Comparison of ENCODE assay signal across 33 mouse cellular contexts in the genomic region with DNA sequence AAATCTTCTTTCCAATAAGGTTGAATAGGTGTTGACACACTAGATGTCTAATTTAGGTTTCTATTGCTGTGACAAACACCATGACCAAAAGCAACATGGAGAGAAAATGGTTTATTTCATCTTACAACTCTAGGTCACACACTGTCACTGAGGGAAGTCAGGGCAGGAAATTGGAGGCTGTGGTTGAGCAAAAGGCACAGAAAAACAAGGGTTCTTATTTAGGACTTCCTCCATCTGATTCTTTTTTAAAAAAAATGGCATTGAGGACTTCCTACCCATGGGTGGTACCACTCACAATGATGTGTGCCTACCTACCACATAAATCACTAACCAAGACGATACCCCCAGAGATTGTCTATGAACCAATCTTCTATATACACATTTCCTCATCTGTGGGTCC. TPM values are rescaled to one million over a fixed set of nuclear protein-coding genes. Genes with fewer than 3 reads are reported as not detected.
DNase-seq lines count a peak whose midpoint lies in the region; TF ChIP-seq lines count a peak whose summit lies in the region.
"Had no signal": no experiment of that assay in that cellular context is flagged by ENCODE, and none has a peak within 500 bp of the region (broad histone marks: within the 10 kb centered on the region; RNA-seq: fewer than 3 reads in every experiment).

No protein-coding gene starts in this region.

- H3K4me1 ChIP-seq in thymus, adult 2 months (replicated peaks; ENCODE audit: control insufficient read depth, insufficient read depth, low read length), result peaks cover 18% of the 10 kb centered on the region
- H3K4me1 ChIP-seq: embryonic facial prominence, embryonic 15.5 days; heart, embryonic 15.5 days; limb, embryonic 12.5 days; megakaryocyte, embryonic 14.5 days; midbrain, embryonic 13.5 days; neural tube, embryonic 12.5 days had no signal

- no peaks in the 10 kb centered on the region for H3K27me3 ChIP-seq in thymus, adult 2 months (ENCODE audit: control insufficient read depth, insufficient read depth, low read length)
- H3K27me3 ChIP-seq: CH12.LX; embryonic facial prominence, embryonic 15.5 days; heart, embryonic 15.5 days; limb, embryonic 12.5 days; megakaryocyte, embryonic 14.5 days; midbrain, embryonic 13.5 days; neural tube, embryonic 12.5 days had no signal

- intact Hi-C loops in left cerebral cortex, postnatal 25 days (cut with DNase I), result no loop called here

- H3K27ac ChIP-seq in thymus, adult 2 months (ENCODE audit: control insufficient read depth, insufficient read depth, low read length), result no peak overlapping the region
- H3K27ac ChIP-seq: embryonic facial prominence, embryonic 15.5 days; heart, embryonic 15.5 days; limb, embryonic 12.5 days; midbrain, embryonic 13.5 days; neural tube, embryonic 12.5 days had no signal

- WGBS in thymus, adult 2 months, result 0% methylated on average over 1 of the region's 1 CpGs

- no peak for TF ChIP-seq POLR2A in thymus, adult 2 months (IDR thresholded peaks at IDR 0.05; ENCODE audit: control insufficient read depth, extremely low read depth, insufficient read depth, low read length, poor library complexity)

- no peaks in the 10 kb centered on the region for H3K36me3 ChIP-seq in thymus, adult 2 months (ENCODE audit: control insufficient read depth, insufficient read depth, low read length)
- H3K36me3 ChIP-seq: embryonic facial prominence, embryonic 15.5 days; G1E; heart, embryonic 15.5 days; limb, embryonic 12.5 days; midbrain, embryonic 13.5 days; neural tube, embryonic 12.5 days had no signal

- DNase-seq in spleen, postnatal 36 days (ENCODE audit: low spot score in 2 of 2), result peak; percentile 27 to 42
- DNase-seq in spleen, postnatal 10 days (ENCODE audit: low spot score in 2 of 2), result no peak
- DNase-seq in induced T-regulatory cell, adult 2 months (ENCODE audit: low read depth), result peak; percentile 52
- DNase-seq in thymus, adult 2 months, result peak; percentile 38
- DNase-seq in thymus, postnatal 4 days, result peak; percentile 26
- no peak for DNase-seq in left cerebral cortex, postnatal 25 days (ENCODE audit: low spot score in 2 of 2)
- DNase-seq in cerebellum, adult 11 months, result no peak
- DNase-seq in left cerebral cortex, adult 8-10 months (ENCODE audit: low spot score in 2 of 2), result no peak
- DNase-seq: adrenal gland, postnatal 10 days; cerebellum, adult 8-10 months; cerebellum, postnatal 36 days; gastrocnemius, postnatal 25 days; heart, postnatal 36 days; kidney, adult 18-20 months; liver, postnatal 0 days; lung, postnatal 14 days; right cerebral cortex, adult 18-20 months; right cerebral cortex, postnatal 4 days had no signal

- no peak overlapping the region for H3K4me3 ChIP-seq in thymus, adult 2 months (ENCODE audit: control insufficient read depth, insufficient read depth, low read length)
- H3K4me3 ChIP-seq: embryonic facial prominence, embryonic 15.5 days; heart, embryonic 15.5 days; limb, embryonic 12.5 days; megakaryocyte, embryonic 14.5 days; midbrain, embryonic 13.5 days; neural tube, embryonic 12.5 days had no signal

- no peak for TF ChIP-seq CTCF in thymus, adult 2 months (IDR thresholded peaks at IDR 0.05; ENCODE audit: borderline replicate concordance, control insufficient read depth, extremely low read depth, insufficient read depth, low read length, poor library complexity)

RNA-seq across cellular contexts. Expression of gene Adam6b, which starts 43.2 kb away (rescaled TPM):
- 0.11 TPM in 1 of 2 replicates, not detected in the other for polyA plus RNA-seq in thymus, adult 2 months (2012; rRNA removed)
- not detected for total RNA-seq in left cerebral cortex, postnatal 25 days (2021)
- total RNA-seq in left cerebral cortex, adult 8-10 months (2022), result not detected
- total RNA-seq: gastrocnemius, postnatal 25 days; heart, adult 8-10 months; heart, postnatal 36 days; layer of hippocampus, postnatal 10 days; left cerebral cortex, postnatal 10 days had no signal
- polyA plus RNA-seq: embryonic facial prominence, embryonic 15.5 days; forebrain, embryonic 16.5 days; G1E; heart, embryonic 15.5 days; kidney, embryonic 16.5 days; limb, embryonic 12.5 days; liver, embryonic 11.5 days; liver, postnatal 0 days; midbrain, embryonic 13.5 days; neural tube, embryonic 12.5 days; stomach, embryonic 16.5 days had no signal

Comparison
In these comparisons a context has a peak if more than half of its experiments do, and no peak if none do; other contexts are left out.
1. DNase-seq: peak in spleen, postnatal 36 days (2 of 2), induced T-regulatory cell, adult 2 months (single experiment), thymus, adult 2 months (single experiment) and thymus, postnatal 4 days (single experiment); none in spleen, postnatal 10 days (0 of 2), left cerebral cortex, postnatal 25 days (0 of 2), cerebellum, adult 11 months (single experiment) and left cerebral cortex, adult 8-10 months (0 of 2).